Mouse (Mus musculus) G1E (cell line): ENCODE results near the gene Gm28036.

Source experiments
- CTCF ChIP-seq: IDR thresholded peaks from 2 replicates; pipeline ENCODE4 v1.5.1; 2012; ENCODE audit warnings: low read depth, low read length, inconsistent platforms, mixed read lengths
- TAL1 ChIP-seq: conservative IDR thresholded peaks from 2 replicates; pipeline ENCODE4 v1.6.1; 2012; ENCODE audit warnings: low read depth, low read length, inconsistent platforms, mixed read lengths

DNA sequence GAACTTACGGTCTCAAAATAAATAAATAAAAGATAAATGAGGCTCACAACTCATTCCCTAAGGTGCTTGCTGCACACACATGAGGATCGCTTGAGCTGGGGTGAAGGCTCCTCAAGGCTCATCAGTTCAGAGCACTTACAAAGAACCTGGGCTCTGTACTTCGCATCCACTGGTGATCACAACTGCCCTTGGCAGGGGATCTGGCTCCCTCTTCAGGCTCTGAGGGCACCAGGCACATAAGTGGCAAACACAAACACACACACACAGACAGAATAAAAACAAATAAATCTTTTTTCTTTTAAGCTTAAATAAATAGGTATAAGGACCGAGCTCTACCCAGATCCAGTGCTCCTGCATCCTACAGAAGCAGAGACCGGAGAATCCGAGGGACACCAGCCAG lies 8.8 kb upstream of the Gm28036 start:
- TF ChIP-seq CTCF (no peak), TAL1 (no peak)
